Mouse (Mus musculus): ENCODE data around the gene Washc3. TPM values are rescaled to one million over a fixed set of nuclear protein-coding genes. Genes with fewer than 3 reads are reported as not detected.
A peak's percentile ranks its signal among the peaks of the same experiment; 100 is the strongest.

Washc3 gene
- 47.8 and 48.4 TPM in 2 replicates for total RNA-seq (2021)
- long read RNA-seq, experiment 1, transcript Washc3-203 (7 exons, 838 nt): minor isoform, 13 of 63 reads
- long read RNA-seq, experiment 1, transcript Washc3-201 (7 exons, 1,052 nt): major isoform, 41 of 63 reads
- long read RNA-seq, experiment 1, partial matches to known transcripts: 5 of 63 reads
- long read RNA-seq, experiment 1, other reads (novel, unspliced or antisense): 1 of 63 reads
- long read RNA-seq, experiment 2, transcript Washc3-201 (7 exons, 1,052 nt): major isoform, 47 of 60 reads
- long read RNA-seq, experiment 2, transcript Washc3-203 (7 exons, 838 nt): minor isoform, 7 of 60 reads
- long read RNA-seq, experiment 2, partial matches to known transcripts: 5 of 60 reads
- long read RNA-seq, experiment 2, other reads (novel, unspliced or antisense): 1 of 60 reads

GRCm38 (mm10) chr10:88200951-88201638 lies at the start of gene Washc3:
TSS of gene Washc3 (plus strand) at chr10:88201093.
- DNase-seq: peak; percentile 94

GRCm38 (mm10) chr10:88151658-88152057 lies 49.2 kb upstream of the Washc3 start:
- DNase-seq: no peak

GRCm38 (mm10) chr10:88162096-88162495 lies 38.8 kb upstream of the Washc3 start:
- DNase-seq: no peak

- no peak for DNase-seq
These were observed 38.2 kb upstream of the Washc3 start for GRCm38 (mm10) chr10:88162676-88163075.

GRCm38 (mm10) chr10:88166158-88166557 lies 34.7 kb upstream of the Washc3 start:
- no peak for DNase-seq

- no peak for DNase-seq
These were observed 33.3 kb upstream of the Washc3 start for GRCm38 (mm10) chr10:88167438-88168077.

GRCm38 (mm10) chr10:88200541-88200940 lies 352 bp upstream of the Washc3 start:
- DNase-seq: no peak

- DNase-seq: no peak
These were observed 757 bp downstream of the Washc3 start for GRCm38 (mm10) chr10:88201650-88202049.

GRCm38 (mm10) chr10:88202581-88202980 lies 1.7 kb downstream of the Washc3 start:
- no peak for DNase-seq

- DNase-seq: no peak
These were observed 2.3 kb downstream of the Washc3 start for GRCm38 (mm10) chr10:88203236-88203635.

GRCm38 (mm10) chr10:88212644-88213043 lies 11.8 kb downstream of the Washc3 start:
- no peak for DNase-seq

GRCm38 (mm10) chr10:88214800-88215514 lies 14.1 kb downstream of the Washc3 start:
- DNase-seq: no peak

- peak; percentile 22 for DNase-seq
These were observed 17.3 kb downstream of the Washc3 start for GRCm38 (mm10) chr10:88218161-88218560.

- DNase-seq: no peak
These were observed 20.8 kb downstream of the Washc3 start for GRCm38 (mm10) chr10:88221718-88222117.

- DNase-seq: peak; percentile 19
These were observed 24.5 kb downstream of the Washc3 start for GRCm38 (mm10) chr10:88225421-88225820.

GRCm38 (mm10) chr10:88227962-88228361 lies 27.1 kb downstream of the Washc3 start:
- no peak for DNase-seq

GRCm38 (mm10) chr10:88228521-88229017 lies 27.7 kb downstream of the Washc3 start:
- DNase-seq: no peak

- DNase-seq: no peak
These were observed 30.8 kb downstream of the Washc3 start for GRCm38 (mm10) chr10:88231671-88232070.

GRCm38 (mm10) chr10:88232765-88233164 lies 31.9 kb downstream of the Washc3 start:
- DNase-seq: no peak

GRCm38 (mm10) chr10:88244681-88245080 lies 43.8 kb downstream of the Washc3 start:
- no peak for DNase-seq

- no peak for DNase-seq
These were observed 49.4 kb downstream of the Washc3 start for GRCm38 (mm10) chr10:88250300-88250699.
